Mouse (Mus musculus) adrenal gland, adult 2 months (tissue): ENCODE measurements around the gene Macrod2. TPM values are rescaled to one million over a fixed set of nuclear protein-coding genes. Genes with fewer than 3 reads are reported as not detected.

ENCODE experiments used
- DNase-seq: peaks from one replicate; pipeline ENCODE4 v3.0.0; 2021
- polyA plus RNA-seq: library from polyadenylated mRNA; depleted of rRNA; stranded (reverse); fragments of >200 nt; gene quantifications from 2 replicates; pipeline ENCODE4 v1.2.3, GENCODE M21; 2012
- total RNA-seq, 2 experiments: library from RNA; stranded (reverse); gene quantifications; 2 replicates each; pipeline ENCODE4 v1.2.3; 2021

Macrod2 gene
- total and polyA plus RNA-seq, 3 experiments: 8.1 to 8.4 (median 8.3) TPM

- no peak for DNase-seq
Observed at GRCm38 (mm10) chr2:141312136-141312948, 917.2 kb downstream of the Macrod2 start.

- DNase-seq: no peak
Observed at GRCm38 (mm10) chr2:141315349-141315748, 920.2 kb downstream of the Macrod2 start.

- DNase-seq: no peak
Observed at GRCm38 (mm10) chr2:141323956-141324460, 928.9 kb downstream of the Macrod2 start.

GRCm38 (mm10) chr2:141327296-141327695 is 932.2 kb downstream of the Macrod2 start:
- no peak for DNase-seq

GRCm38 (mm10) chr2:141337708-141338107 is 942.6 kb downstream of the Macrod2 start:
- DNase-seq: no peak

- no peak for DNase-seq
Observed at GRCm38 (mm10) chr2:141343988-141344535, 949.0 kb downstream of the Macrod2 start.

GRCm38 (mm10) chr2:141352623-141353022 is 957.5 kb downstream of the Macrod2 start:
- no peak for DNase-seq

GRCm38 (mm10) chr2:141388632-141389031 is 993.5 kb downstream of the Macrod2 start:
- no peak for DNase-seq

GRCm38 (mm10) chr2:141391229-141391628 is 996.1 kb downstream of the Macrod2 start:
- DNase-seq: no peak

- DNase-seq: no peak
Observed at GRCm38 (mm10) chr2:141394806-141395205, 999.7 kb downstream of the Macrod2 start.

GRCm38 (mm10) chr2:141408766-141409165 is 1013.7 kb downstream of the Macrod2 start:
- DNase-seq: no peak

- no peak for DNase-seq
Observed at GRCm38 (mm10) chr2:141416436-141416835, 1021.3 kb downstream of the Macrod2 start.

GRCm38 (mm10) chr2:141416855-141417544 is 1021.9 kb downstream of the Macrod2 start:
- DNase-seq: no peak

GRCm38 (mm10) chr2:141419806-141420205 is 1024.7 kb downstream of the Macrod2 start:
- DNase-seq: no peak

GRCm38 (mm10) chr2:141434084-141434483 is 1039.0 kb downstream of the Macrod2 start:
- no peak for DNase-seq

- DNase-seq: peak; percentile 9
Observed at GRCm38 (mm10) chr2:141434731-141435570, 1039.8 kb downstream of the Macrod2 start.

GRCm38 (mm10) chr2:141441896-141442295 is 1046.8 kb downstream of the Macrod2 start:
- DNase-seq: peak; percentile 29

GRCm38 (mm10) chr2:141449078-141449680 is 1054.1 kb downstream of the Macrod2 start:
- DNase-seq: no peak

- DNase-seq: peak; percentile 8
Observed at GRCm38 (mm10) chr2:141463946-141464345, 1068.8 kb downstream of the Macrod2 start.

GRCm38 (mm10) chr2:141472791-141473190 is 1077.7 kb downstream of the Macrod2 start:
- DNase-seq: no peak

- no peak for DNase-seq
Observed at GRCm38 (mm10) chr2:141477585-141477984, 1082.5 kb downstream of the Macrod2 start.
